Mouse (Mus musculus) myocyte (in vitro differentiated cells): Measurements from ENCODE around the gene Prkg1. TPM values are rescaled to one million over a fixed set of nuclear protein-coding genes. Genes with fewer than 3 reads are reported as not detected.

Experiments used
- H3K27me3 ChIP-seq: one replicate; pipeline ENCODE4 v1.6.1; 2011; ENCODE audit not compliant: control insufficient read depth, insufficient read depth, insufficient read length
- H3K36me3 ChIP-seq: one replicate; pipeline ENCODE4 v1.6.1; 2011; ENCODE audit not compliant: control insufficient read depth, insufficient read depth
- H3K4me2 ChIP-seq: one replicate; pipeline ENCODE4 v1.6.1; 2011; ENCODE audit warnings: low read depth, control low read depth
- H3K4me3 ChIP-seq: one replicate; pipeline ENCODE4 v1.5.1; 2011; ENCODE audit warnings: mild to moderate bottlenecking, control low read depth, moderate library complexity
- H3K79me2 ChIP-seq: one replicate; pipeline ENCODE4 v1.6.1; 2011; ENCODE audit not compliant: control insufficient read depth, insufficient read depth
- H3ac ChIP-seq: one replicate; pipeline ENCODE4 v1.6.1; 2011; ENCODE audit not compliant: control insufficient read depth, insufficient read length
- CEBPB ChIP-seq: IDR thresholded peaks from 2 replicates; pipeline ENCODE4 v1.6.1; 2011; ENCODE audit warnings: mild to moderate bottlenecking, moderate library complexity; ENCODE audit not compliant: poor library complexity, insufficient read depth, severe bottlenecking
- E2F4 ChIP-seq: IDR thresholded peaks from one replicate; pipeline ENCODE4 v1.6.1; 2011; ENCODE audit warnings: mild to moderate bottlenecking, control low read depth, moderate library complexity; ENCODE audit not compliant: insufficient read depth
- MAX ChIP-seq: IDR thresholded peaks from one replicate; pipeline ENCODE4 v1.6.1; 2011; ENCODE audit warnings: low read depth, mild to moderate bottlenecking, control low read depth
- MYOD1 ChIP-seq, 3 experiments: IDR thresholded peaks; one replicate each; pipeline ENCODE4 v1.6.1; 2011; ENCODE audit warnings: control low read depth in 2 of 3, low read depth in 2 of 3, mild to moderate bottlenecking in 2 of 3, moderate library complexity in 1 of 3; ENCODE audit not compliant: insufficient read length in 2 of 3, control insufficient read depth in 1 of 3
- MYOG ChIP-seq, 3 experiments: IDR thresholded peaks; one replicate each; pipeline ENCODE4 v1.6.1; 2011; ENCODE audit warnings: control low read depth in 2 of 3, low read depth in 2 of 3, mild to moderate bottlenecking in 2 of 3; ENCODE audit not compliant: insufficient read length in 2 of 3, control insufficient read depth in 1 of 3, insufficient read depth in 1 of 3
- POLR2A ChIP-seq: IDR thresholded peaks from one replicate; pipeline ENCODE4 v1.6.1; 2011; ENCODE audit warnings: low read depth, mild to moderate bottlenecking, control low read depth, moderate library complexity; ENCODE audit not compliant: insufficient read length
- POLR2AphosphoS2 ChIP-seq: IDR thresholded peaks from one replicate; pipeline ENCODE4 v1.6.1; 2011; ENCODE audit warnings: low read depth, control low read depth; ENCODE audit not compliant: insufficient read length
- REST ChIP-seq: IDR thresholded peaks from one replicate; pipeline ENCODE4 v1.6.1; 2011; ENCODE audit warnings: mild to moderate bottlenecking, control low read depth, moderate library complexity; ENCODE audit not compliant: insufficient read depth, insufficient read length
- SRF ChIP-seq: IDR thresholded peaks from one replicate; pipeline ENCODE4 v1.6.1; 2011; ENCODE audit warnings: low read depth; ENCODE audit not compliant: control insufficient read depth, insufficient read length
- TCF12 ChIP-seq: IDR thresholded peaks from one replicate; pipeline ENCODE4 v1.6.1; 2011; ENCODE audit warnings: mild to moderate bottlenecking, control low read depth; ENCODE audit not compliant: poor library complexity, insufficient read depth, severe bottlenecking
- TCF3 ChIP-seq: IDR thresholded peaks from one replicate; pipeline ENCODE4 v1.6.1; 2011; ENCODE audit warnings: low read depth, control low read depth; ENCODE audit not compliant: insufficient read length
- USF1 ChIP-seq: IDR thresholded peaks from one replicate; pipeline ENCODE4 v1.6.1; 2011; ENCODE audit warnings: low read depth, mild to moderate bottlenecking, control low read depth, moderate library complexity
- polyA plus RNA-seq: library from polyadenylated mRNA; unstranded; fragments of >200 nt; fragmentation: generic; extraction: Trizol; gene quantifications from one replicate; pipeline ENCODE4 v1.2.1, GENCODE M21; 2012; ENCODE audit warnings: missing spikeins

The Prkg1 gene
- polyA plus RNA-seq, 1 experiment = 1.7 TPM

DNA sequence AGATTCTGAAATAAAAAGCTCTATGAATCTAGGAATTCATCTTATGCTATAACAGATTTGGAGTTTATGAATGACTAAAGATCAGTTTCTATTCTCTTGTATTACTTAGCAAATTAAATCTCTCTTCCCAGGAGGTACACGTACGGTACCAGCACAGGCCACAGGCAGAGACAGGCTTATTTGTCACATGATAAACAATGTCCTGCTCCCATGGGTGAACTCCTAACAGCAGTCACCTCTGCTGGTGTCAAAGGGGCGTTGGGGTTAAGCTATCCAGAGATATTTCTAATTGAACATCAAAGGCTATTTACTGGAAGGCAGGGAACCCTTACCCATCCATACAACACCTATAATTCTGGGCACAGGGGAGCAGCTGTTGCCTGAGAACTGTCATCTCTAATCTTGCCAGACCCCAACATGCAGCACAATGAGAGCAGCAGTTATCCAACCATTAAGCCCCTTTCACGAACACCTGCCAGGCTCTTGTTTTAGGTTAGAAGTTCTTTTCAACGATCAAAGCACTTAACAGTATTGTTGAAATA lies 1122.1 kb downstream of the Prkg1 start:
- Histone ChIP-seq H3K4me3 (no peak overlapping the region), H3K27me3 (no peaks in the 10 kb centered on the region), H3ac (no peak overlapping the region), H3K36me3 (no peaks in the 10 kb centered on the region), H3K4me2 (no peak overlapping the region), H3K79me2 (no peaks in the 10 kb centered on the region)
- TF ChIP-seq MYOG (IDR thresholded peaks at IDR 0.05; ENCODE audit: control insufficient read depth in 1 of 3, insufficient read depth in 1 of 3, insufficient read length in 2 of 3, low read depth in 2 of 3) = no peak
- TF ChIP-seq CEBPB = no peak
- TF ChIP-seq TCF12 = no peak
- no peak for TF ChIP-seq TCF3
- TF ChIP-seq E2F4 = no peak

DNA sequence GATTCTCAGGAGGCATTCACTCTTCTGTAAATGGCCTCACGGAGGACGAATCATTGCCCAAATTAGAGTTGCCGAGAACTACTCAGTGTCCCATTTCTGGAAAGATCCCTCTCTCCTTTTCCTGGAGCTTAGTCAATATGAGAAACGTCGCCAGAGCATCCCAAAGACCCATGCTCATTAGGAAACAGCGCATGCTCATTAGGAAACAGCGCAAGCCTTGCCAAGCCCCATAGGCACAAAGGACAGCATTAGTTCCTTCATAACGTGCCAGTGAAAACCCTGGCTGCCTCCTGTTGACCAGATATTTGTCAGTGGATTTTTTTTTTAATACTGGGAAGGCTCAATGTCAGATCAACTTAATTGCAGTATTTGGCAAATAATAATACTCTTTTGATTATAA lies 1127.4 kb downstream of the Prkg1 start:
- no peak overlapping the region for H3K4me2 ChIP-seq
- TF ChIP-seq MAX (no peak), POLR2AphosphoS2 (no peak), CEBPB (no peak), TCF3 (no peak), SRF (no peak), TCF12 (no peak)
- no peaks in the 10 kb centered on the region for H3K36me3 ChIP-seq
- H3ac ChIP-seq = no peak overlapping the region
- H3K79me2 ChIP-seq = no peaks in the 10 kb centered on the region
- H3K27me3 ChIP-seq = no peaks in the 10 kb centered on the region
- H3K4me3 ChIP-seq = no peak overlapping the region

- no peaks in the 10 kb centered on the region for H3K36me3 ChIP-seq
- TF ChIP-seq TCF3 (no peak), SRF (no peak), POLR2AphosphoS2 (no peak), REST (no peak), POLR2A (no peak), CEBPB (no peak), USF1 (no peak), MAX (no peak), E2F4 (no peak), MYOD1 (IDR thresholded peaks at IDR 0.05; ENCODE audit: control insufficient read depth in 1 of 3, insufficient read length in 2 of 3, low read depth in 2 of 3) (no peak), MYOG (IDR thresholded peaks at IDR 0.05; ENCODE audit: control insufficient read depth in 1 of 3, insufficient read depth in 1 of 3, insufficient read length in 2 of 3, low read depth in 2 of 3) (no peak), TCF12 (no peak)
- H3K4me3 ChIP-seq = no peak overlapping the region
- no peak overlapping the region for H3ac ChIP-seq
- no peaks in the 10 kb centered on the region for H3K79me2 ChIP-seq
- no peaks in the 10 kb centered on the region for H3K27me3 ChIP-seq
- H3K4me2 ChIP-seq = no peak overlapping the region
These were observed 1133.8 kb downstream of the Prkg1 start for GRCm38 (mm10) chr19:30631051-30631450.

GRCm38 (mm10) chr19:30626036-30626435 lies 1138.8 kb downstream of the Prkg1 start:
- Histone ChIP-seq H3K4me2 (peak overlapping the region; percentile 9), H3ac (no peak overlapping the region), H3K27me3 (no peaks in the 10 kb centered on the region), H3K4me3 (no peak overlapping the region), H3K36me3 (no peaks in the 10 kb centered on the region), H3K79me2 (no peaks in the 10 kb centered on the region)
- TF ChIP-seq MYOG (IDR thresholded peaks at IDR 0.05; ENCODE audit: control insufficient read depth in 1 of 3, insufficient read depth in 1 of 3, insufficient read length in 2 of 3, low read depth in 2 of 3) (peak in 2 of 3 experiments; percentile 56 to 82), TCF12 (no peak), MYOD1 (IDR thresholded peaks at IDR 0.05; ENCODE audit: control insufficient read depth in 1 of 3, insufficient read length in 2 of 3, low read depth in 2 of 3) (peak in 2 of 3 experiments; percentile 78 to 87)

GRCm38 (mm10) chr19:30625391-30625790 lies 1139.4 kb downstream of the Prkg1 start:
- Histone ChIP-seq H3K27me3 (no peaks in the 10 kb centered on the region), H3ac (no peak overlapping the region), H3K4me2 (peak overlapping the region; percentile 28), H3K4me3 (no peak overlapping the region), H3K79me2 (no peaks in the 10 kb centered on the region), H3K36me3 (no peaks in the 10 kb centered on the region)
- peak in 1 of 3 experiments; percentile 14 for TF ChIP-seq MYOD1 (IDR thresholded peaks at IDR 0.05; ENCODE audit: control insufficient read depth in 1 of 3, insufficient read length in 2 of 3, low read depth in 2 of 3)
- no peak for TF ChIP-seq MYOG (IDR thresholded peaks at IDR 0.05; ENCODE audit: control insufficient read depth in 1 of 3, insufficient read depth in 1 of 3, insufficient read length in 2 of 3, low read depth in 2 of 3)

DNA sequence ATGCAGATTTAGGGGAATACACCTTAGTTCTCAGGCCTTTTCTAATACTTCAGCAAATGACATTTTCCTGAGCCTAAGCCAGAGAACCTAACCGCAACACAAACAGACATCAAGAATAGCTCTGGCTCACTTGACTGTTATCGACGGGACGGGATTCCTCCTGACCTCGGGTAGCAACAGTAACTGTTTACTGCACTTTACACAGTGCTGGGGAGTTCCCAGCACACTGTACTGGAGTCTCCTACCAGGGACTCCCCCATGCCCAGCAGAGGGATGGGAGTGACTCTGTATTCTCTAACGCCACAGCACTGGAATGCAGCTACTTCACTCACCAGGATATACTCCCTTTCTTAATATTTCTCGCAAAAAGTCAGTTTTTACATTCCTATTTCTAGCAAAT lies 1141.2 kb downstream of the Prkg1 start:
- Histone ChIP-seq H3K4me3 (no peak overlapping the region), H3ac (no peak overlapping the region), H3K27me3 (no peaks in the 10 kb centered on the region), H3K36me3 (no peaks in the 10 kb centered on the region), H3K4me2 (peak overlapping the region; percentile 42), H3K79me2 (no peaks in the 10 kb centered on the region)
- TF ChIP-seq MAX = no peak
- no peak for TF ChIP-seq USF1
- no peak for TF ChIP-seq SRF
